Mouse (Mus musculus) heart, embryonic 16.5 days (tissue): ENCODE data around the gene Smn1. TPM values are rescaled to one million over a fixed set of nuclear protein-coding genes. Genes with fewer than 3 reads are reported as not detected.

Experiments used
- polyA plus RNA-seq: library from polyadenylated mRNA; unstranded; fragments of >200 nt; fragmentation: Nextera tagmentation; extraction: Ambion mirVana; gene quantifications from 2 replicates; pipeline ENCODE4 v1.2.1, GENCODE M21; 2015

Gene Smn1
- polyA plus RNA-seq, 1 experiment from 2014 or later: 30.1 TPM

Other genes with a start within 250 kb of the Smn1 start
- gene Cartpt, start 223.8 kb upstream of the Smn1 start, polyA plus RNA-seq: 0.42 and 0.49 TPM in 2 replicates
- gene Mccc2, start 109.2 kb upstream of the Smn1 start, polyA plus RNA-seq: 33.4 and 36.3 TPM in 2 replicates
- gene Bdp1, start 20.8 kb upstream of the Smn1 start, polyA plus RNA-seq: 19.8 and 22.3 TPM in 2 replicates
- gene Serf1, start 16.8 kb upstream of the Smn1 start, polyA plus RNA-seq: 84.2 and 107 TPM in 2 replicates
- 0.15 and 0.21 TPM in 2 replicates for gene Naip2, start 77.2 kb downstream of the Smn1 start, polyA plus RNA-seq
- 0.15 and 0.42 TPM in 2 replicates for gene Naip5, start 121.5 kb downstream of the Smn1 start, polyA plus RNA-seq
- gene Naip6, start 192.8 kb downstream of the Smn1 start, polyA plus RNA-seq: 0.11 and 0.13 TPM in 2 replicates